Mouse (Mus musculus) kidney, postnatal 4 days (tissue): ENCODE measurements around the gene Il10rb.

Experiments
- DNase-seq, 2 experiments: peaks; one replicate each; pipeline ENCODE4 v3.0.0; 2021; ENCODE audit warnings: mixed read lengths in 2 of 2

Il10rb gene

DNA sequence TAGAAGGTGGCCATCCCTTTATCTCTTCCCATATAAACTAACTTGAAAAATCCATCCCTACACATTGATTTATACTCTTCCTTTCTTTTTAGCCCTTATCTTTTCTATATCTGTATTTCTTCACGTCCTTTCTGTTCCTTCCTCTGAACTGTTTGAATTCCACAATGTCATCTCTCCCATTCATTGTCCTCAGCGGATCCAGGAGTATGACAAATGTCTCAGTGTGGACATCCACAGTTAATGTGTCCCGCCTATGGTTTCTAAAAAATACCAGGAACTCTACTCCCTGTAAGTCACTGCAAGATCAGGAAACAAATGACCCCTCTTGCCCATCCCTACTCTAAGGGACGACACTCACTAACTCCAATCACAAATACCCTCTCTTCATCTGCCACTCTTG, 21.7 kb upstream of the Il10rb start:
- no peak for DNase-seq

GRCm38 (mm10) chr16:91385621-91386020, 20.3 kb upstream of the Il10rb start:
- DNase-seq = peak in 1 of 2 experiments; percentile 50

GRCm38 (mm10) chr16:91386419-91387120, 19.4 kb upstream of the Il10rb start:
- DNase-seq = no peak

- DNase-seq = no peak
Measured at GRCm38 (mm10) chr16:91387121-91387486, 18.9 kb upstream of the Il10rb start.

DNA sequence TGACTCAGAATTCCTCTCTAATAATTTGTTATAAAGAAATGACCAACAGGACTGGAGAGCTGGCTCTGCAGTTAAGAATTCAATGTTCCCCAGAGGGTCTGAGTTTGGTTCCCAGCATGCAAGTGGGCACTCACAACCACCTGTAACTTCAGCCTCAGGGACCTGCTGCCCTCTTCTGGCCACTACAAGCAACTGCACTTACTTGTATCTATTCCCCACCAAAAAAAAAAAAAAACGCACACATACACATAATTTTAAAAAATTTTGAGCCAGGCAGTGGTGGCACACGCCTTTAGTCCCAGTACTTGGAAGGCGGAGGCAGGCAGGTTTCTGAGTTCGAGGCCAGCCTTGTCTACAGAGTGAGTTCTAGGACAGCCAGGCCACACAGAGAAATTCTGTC, 15.9 kb upstream of the Il10rb start:
- DNase-seq = no peak

DNA sequence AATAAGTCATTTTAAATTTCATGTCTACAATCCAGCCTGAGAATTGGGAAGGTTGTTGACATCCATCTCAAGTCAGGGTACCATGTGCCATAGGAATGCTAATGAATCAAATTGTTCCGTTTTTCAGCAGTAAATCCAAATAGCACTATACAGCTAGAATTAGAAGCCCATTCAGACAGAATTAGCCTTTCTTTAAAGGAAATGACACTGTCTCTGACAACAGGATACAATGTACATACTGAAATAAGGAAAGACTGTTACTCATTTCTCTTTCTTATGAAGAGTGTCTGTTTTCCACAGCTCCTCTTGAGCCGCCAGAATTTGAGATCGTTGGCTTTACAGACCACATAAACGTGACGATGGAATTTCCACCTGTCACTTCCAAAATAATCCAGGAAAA, 14.5 kb upstream of the Il10rb start, which contains the start of gene Gm21970:
Gm21970 (plus strand) TSS at position 301 of the 400 bp plus-strand sequence.
- DNase-seq = no peak

- DNase-seq = no peak
Measured at GRCm38 (mm10) chr16:91394826-91395410, 11.0 kb upstream of the Il10rb start.

GRCm38 (mm10) chr16:91395633-91396392, 10.2 kb upstream of the Il10rb start:
- no peak for DNase-seq

DNA sequence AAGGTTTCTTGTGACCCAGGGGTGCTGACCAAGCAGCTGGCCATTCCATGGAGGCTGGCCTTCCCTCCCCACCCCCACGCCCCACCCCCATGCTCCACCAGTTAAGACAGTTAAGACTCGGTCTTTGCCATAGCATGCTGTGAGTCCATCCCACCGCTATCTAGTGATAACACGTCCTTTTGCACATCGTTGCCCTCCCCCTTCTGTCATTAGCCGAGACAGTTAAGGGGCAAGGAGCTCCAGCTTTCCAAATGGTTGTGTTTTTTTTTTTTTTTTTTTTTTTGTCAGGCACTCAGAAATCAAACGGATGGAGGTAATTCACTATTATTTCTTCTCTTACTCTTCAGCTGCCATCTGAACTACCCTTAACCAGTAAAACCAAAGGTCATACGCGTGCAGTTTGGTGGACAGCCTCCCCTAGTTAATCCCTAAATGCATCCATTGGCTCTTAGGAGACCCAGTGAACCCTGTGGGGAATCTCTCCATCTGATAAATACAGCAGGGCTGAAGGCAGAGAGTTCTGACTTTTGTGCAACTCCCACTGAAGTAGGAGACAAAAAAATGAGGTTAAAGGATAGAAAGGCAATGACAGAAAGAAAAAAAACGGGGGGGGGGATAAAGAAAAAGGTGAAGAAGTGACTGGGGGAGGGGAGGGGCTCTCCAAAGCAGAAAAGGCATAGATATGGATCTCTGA, 9.0 kb upstream of the Il10rb start:
- no peak for DNase-seq

DNA sequence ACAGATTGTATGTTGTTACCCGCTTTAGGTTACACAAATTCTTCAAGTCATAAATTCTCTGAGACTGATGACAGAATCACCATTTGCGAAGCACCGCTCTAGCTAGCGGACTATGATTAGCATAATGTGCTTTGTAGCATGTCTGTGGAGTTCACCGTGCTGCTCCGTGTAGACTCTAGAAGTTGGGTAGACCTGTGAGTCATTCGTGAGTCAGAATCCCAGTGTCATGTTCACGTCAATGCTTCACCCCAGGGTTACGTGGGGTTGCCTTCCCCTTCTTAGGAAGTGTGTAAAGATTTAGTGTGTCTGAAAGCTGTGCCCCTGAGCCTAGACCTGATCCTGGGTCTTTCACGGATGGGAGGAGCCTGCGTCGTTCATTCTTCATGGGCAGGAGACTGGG, 7.9 kb upstream of the Il10rb start:
- no peak for DNase-seq

GRCm38 (mm10) chr16:91398944-91399343, 7.0 kb upstream of the Il10rb start:
- DNase-seq = no peak

GRCm38 (mm10) chr16:91401569-91402165, 4.3 kb upstream of the Il10rb start:
- no peak for DNase-seq

GRCm38 (mm10) chr16:91403784-91404183, 2.2 kb upstream of the Il10rb start:
- DNase-seq = no peak

DNA sequence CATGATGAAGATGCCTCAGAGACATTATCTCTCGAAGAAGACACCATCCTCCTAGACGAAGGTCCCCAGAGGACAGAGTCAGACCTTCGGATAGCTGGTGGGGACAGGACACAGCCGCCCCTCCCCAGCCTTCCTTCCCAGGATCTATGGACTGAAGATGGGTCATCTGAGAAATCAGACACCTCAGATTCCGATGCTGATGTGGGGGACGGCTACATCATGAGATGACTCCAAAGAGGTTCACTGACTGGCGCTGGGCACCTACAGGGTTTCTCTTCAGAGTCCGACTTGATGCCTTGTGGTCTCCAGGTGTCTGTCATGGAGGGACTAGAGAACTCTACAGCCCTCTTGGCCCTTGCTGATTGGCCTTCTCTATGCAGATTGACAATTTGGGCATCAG, 1.8 kb upstream of the Il10rb start:
- DNase-seq = no peak

DNA sequence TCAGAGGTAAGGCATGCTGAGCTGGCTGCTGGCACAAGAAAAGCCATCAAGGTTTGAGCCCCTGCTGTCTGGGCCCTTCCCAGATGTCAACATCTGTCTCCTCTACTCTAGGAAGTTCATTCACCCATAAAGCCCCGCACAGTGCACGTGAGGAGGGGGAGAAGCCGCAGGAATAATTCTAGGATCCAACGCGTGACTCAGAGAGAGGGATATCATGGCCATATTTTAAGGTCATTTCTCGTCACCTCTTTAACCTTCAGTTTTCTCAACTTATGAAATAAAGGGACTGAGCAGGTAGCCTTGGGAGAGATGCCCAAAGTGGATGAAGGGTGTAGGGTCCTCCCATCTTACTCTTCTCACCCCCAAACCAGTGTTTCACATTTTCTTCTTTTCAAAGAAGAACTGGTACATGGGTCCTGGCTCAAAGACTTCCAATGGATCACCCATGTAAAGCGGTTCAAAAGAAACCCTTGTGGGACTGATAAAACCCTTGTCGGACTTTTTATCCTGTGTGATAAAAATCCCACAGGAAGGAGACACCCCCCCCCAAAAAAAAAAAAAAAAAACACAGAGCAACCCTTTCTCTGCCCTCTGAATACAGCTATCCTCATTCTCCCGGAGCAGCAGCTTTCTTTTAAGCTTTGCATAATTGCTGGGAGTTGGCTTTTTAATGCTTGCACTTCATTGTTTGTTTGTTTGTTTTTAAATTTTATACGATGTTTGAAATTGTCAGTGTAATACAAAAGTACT, 961 bp upstream of the Il10rb start:
- DNase-seq = no peak

- peak; percentile 46 to 61 for DNase-seq
Measured at GRCm38 (mm10) chr16:91406585-91407220, 739 bp downstream of the Il10rb start.

DNA sequence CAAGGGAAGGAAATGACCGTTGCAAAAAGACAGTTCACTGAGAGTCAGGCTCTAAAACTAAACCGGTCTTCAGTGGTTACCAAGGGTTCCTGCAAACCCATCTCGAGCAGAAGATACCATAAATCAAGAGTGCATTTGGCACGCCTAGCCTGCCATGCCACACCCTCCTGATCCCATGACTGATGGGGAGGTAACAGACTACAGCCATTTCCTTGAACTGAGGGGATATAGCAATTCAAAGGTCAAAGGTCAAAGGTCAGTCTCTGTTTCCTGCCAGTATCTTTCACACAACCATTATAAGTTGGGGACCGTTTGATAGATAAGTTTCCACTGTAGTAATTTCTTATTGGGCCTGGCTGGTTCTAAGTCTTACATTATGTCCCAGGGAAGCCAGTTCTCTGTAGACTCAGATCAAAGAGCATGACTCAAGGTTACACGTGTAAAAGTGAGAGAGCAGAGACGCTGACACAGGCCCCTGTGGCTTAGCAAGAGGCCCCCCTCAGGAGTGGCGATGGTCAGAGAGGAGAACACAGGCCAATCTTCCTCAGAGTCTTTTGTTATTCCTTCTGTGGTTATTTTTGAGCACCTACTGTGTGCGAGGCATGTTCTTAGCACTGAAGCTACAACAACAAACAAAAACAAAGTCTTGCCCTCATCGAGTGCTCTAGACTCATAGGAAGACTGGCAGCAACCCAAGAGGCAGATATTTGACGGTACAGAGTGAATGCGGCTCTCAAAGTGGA, 7.3 kb downstream of the Il10rb start:
- peak; percentile 17 to 43 for DNase-seq

GRCm38 (mm10) chr16:91415391-91416189, 9.6 kb downstream of the Il10rb start:
- DNase-seq = peak in 1 of 2 experiments; percentile 20

DNA sequence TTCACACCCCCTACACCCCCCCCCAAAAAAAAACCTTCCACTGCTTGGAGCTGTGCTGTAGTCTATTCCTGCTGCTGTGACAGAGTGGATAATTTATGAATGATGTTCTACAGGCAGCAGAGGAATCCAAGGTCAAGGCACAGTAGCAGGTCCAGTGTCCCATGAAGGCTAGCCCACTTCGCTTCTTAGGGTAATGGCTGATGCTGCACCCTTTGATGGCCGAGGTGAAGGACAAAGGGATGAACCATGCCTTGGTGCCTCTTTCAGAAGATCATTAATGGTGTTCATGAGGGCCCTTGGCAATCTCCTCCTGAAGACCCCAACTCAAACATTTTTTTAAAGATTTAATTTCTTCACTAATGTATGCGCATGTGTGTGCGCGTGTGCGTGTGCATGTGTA, 10.4 kb downstream of the Il10rb start:
- no peak for DNase-seq

GRCm38 (mm10) chr16:91416938-91417337, 11.0 kb downstream of the Il10rb start:
- no peak for DNase-seq
